Mouse (Mus musculus) lung, embryonic 14.5 days (tissue): ENCODE measurements around the gene Skap1. TPM values are rescaled to one million over a fixed set of nuclear protein-coding genes. Genes with fewer than 3 reads are reported as not detected.

Experiments
- ATAC-seq: fragments of 200-750 bp; cut with Nextera tagmentation; 2 replicates; pipeline ENCODE4 v1.8.0; 2017; ENCODE audit warnings: mild to moderate bottlenecking, moderate TSS enrichment, moderate library complexity; ENCODE audit not compliant: insufficient read depth
- DNase-seq: peaks from one replicate; pipeline ENCODE4 v3.0.0-alpha.2; 2015
- H3K27ac ChIP-seq: fragments of 300-500 bp; sonication (generic); 2 replicates; pipeline ENCODE4 v1.5.1; 2014; ENCODE audit warnings: low read depth, mild to moderate bottlenecking, moderate library complexity
- H3K27me3 ChIP-seq: fragments of 300-500 bp; sonication (generic); 2 replicates; pipeline ENCODE4 v1.6.1; 2014; ENCODE audit warnings: low read length, control low read depth; ENCODE audit not compliant: insufficient read depth
- H3K36me3 ChIP-seq: fragments of 300-500 bp; sonication (generic); 2 replicates; pipeline ENCODE4 v1.6.1; 2014; ENCODE audit warnings: control low read depth; ENCODE audit not compliant: insufficient read depth
- H3K4me1 ChIP-seq: fragments of 300-500 bp; sonication (generic); 2 replicates; pipeline ENCODE4 v1.6.1; 2014; ENCODE audit warnings: antibody characterized with exemption, control low read depth; ENCODE audit not compliant: insufficient read depth
- H3K4me2 ChIP-seq: fragments of 300-500 bp; sonication (generic); 2 replicates; pipeline ENCODE4 v1.6.1; 2014; ENCODE audit warnings: mild to moderate bottlenecking
- H3K4me3 ChIP-seq: fragments of 300-500 bp; sonication (generic); 2 replicates; pipeline ENCODE4 v1.5.1; 2014; ENCODE audit warnings: low read depth, low read length
- H3K9ac ChIP-seq: fragments of 300-500 bp; sonication (generic); 2 replicates; pipeline ENCODE4 v1.6.1; 2014
- H3K9me3 ChIP-seq: fragments of 300-500 bp; sonication (generic); 2 replicates; pipeline ENCODE4 v1.6.1; 2016; ENCODE audit warnings: low read depth, low read length, control low read depth
- CTCF ChIP-seq: IDR thresholded peaks from 2 replicates; pipeline ENCODE4 v1.5.1; 2016; ENCODE audit warnings: antibody characterized with exemption, low read depth
- WGBS: fragments of 180-500 bp; shearing (Covaris S2); extraction: QIAGEN DNeasy Blood & Tissue Kit; methylation state at CpG from one replicate; pipeline ENCODE4 v1.1.7; 2014; 5-methylcytosine and 5-hydroxymethylcytosine counted together
- polyA plus RNA-seq: library from polyadenylated mRNA; unstranded; fragments of >200 nt; fragmentation: Nextera tagmentation; extraction: Ambion mirVana; gene quantifications from 2 replicates; pipeline ENCODE4 v1.2.1, GENCODE M21; 2014

The Skap1 gene
- polyA plus RNA-seq, 1 experiment from 2014 or later, result 1.1 TPM

GRCm38 (mm10) chr11:96465426-96466056 is 1.1 kb downstream of the Skap1 start:
- no peaks in the 10 kb centered on the region for H3K9me3 ChIP-seq
- WGBS, result 67% methylated on average over 10 of the region's 10 CpGs
- H3K9ac ChIP-seq, result no peak overlapping the region
- TF ChIP-seq CTCF, result no peak
- H3K27ac ChIP-seq, result no peak overlapping the region
- ATAC-seq, result no peak
- H3K27me3 ChIP-seq, result peaks cover 26% of the 10 kb centered on the region
- peak; percentile 55 for DNase-seq
- H3K4me3 ChIP-seq, result no peak overlapping the region
- H3K36me3 ChIP-seq, result no peaks in the 10 kb centered on the region
- H3K4me2 ChIP-seq, result no peak overlapping the region
- H3K4me1 ChIP-seq, result peaks cover 5% of the 10 kb centered on the region; the same call in 1 of the 2 replicates

DNA sequence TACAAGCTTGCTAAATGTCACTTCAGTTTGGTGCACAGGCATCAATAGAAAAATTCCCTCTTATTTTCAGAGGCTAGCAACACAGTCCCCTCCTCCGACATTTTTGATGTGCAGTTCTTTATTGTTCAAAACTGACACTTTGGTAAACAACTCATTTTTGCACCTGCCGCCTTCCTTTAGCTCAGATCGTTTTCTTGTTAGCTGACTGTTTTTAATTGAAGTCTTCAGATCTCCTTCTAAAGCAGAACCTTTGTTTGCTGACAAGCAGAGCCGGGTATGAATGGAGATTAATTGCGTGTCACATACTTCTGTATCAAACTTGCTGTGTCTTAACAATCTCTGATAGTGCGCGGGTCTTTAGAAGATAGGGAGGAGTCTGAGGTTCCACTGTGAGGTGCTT is 2.0 kb downstream of the Skap1 start:
- no peak for ATAC-seq
- DNase-seq, result no peak
- Histone ChIP-seq H3K9me3 (no peaks in the 10 kb centered on the region), H3K27me3 (peaks cover 26% of the 10 kb centered on the region), H3K9ac (no peak overlapping the region), H3K36me3 (no peaks in the 10 kb centered on the region), H3K4me1 (peaks cover 5% of the 10 kb centered on the region; the same call in 1 of the 2 replicates), H3K4me2 (no peak overlapping the region), H3K27ac (no peak overlapping the region), H3K4me3 (no peak overlapping the region)
- no peak for TF ChIP-seq CTCF
- WGBS, result 26% methylated on average over 7 of the region's 7 CpGs

DNA sequence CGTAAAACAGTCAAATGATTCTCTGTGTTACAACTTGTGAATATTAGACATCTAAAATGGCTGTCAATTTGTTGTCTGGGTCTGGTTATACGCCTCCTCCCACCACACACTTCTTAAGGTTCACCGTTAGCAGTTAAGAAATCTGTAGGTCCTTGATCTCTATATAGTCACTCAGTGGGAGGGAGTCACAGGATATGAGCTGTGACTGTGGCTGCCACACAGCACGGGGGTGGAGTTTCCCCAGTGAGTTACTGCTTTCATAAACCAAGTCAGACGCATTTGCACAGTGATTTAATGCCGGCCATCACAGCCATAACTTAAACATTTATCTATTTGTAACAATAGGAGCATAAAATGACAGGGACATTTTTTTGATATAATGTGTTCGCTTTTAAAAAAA is 2.6 kb downstream of the Skap1 start:
- no peak overlapping the region for H3K9ac ChIP-seq
- TF ChIP-seq CTCF, result no peak
- peaks cover 26% of the 10 kb centered on the region for H3K27me3 ChIP-seq
- DNase-seq, result peak; percentile 40
- no peak overlapping the region for H3K4me2 ChIP-seq
- H3K36me3 ChIP-seq, result no peaks in the 10 kb centered on the region
- ATAC-seq, result no peak
- H3K27ac ChIP-seq, result no peak overlapping the region
- peaks cover 5% of the 10 kb centered on the region; the same call in 1 of the 2 replicates for H3K4me1 ChIP-seq
- 41% methylated on average over 7 of the region's 7 CpGs for WGBS
- H3K9me3 ChIP-seq, result no peaks in the 10 kb centered on the region
- no peak overlapping the region for H3K4me3 ChIP-seq

DNA sequence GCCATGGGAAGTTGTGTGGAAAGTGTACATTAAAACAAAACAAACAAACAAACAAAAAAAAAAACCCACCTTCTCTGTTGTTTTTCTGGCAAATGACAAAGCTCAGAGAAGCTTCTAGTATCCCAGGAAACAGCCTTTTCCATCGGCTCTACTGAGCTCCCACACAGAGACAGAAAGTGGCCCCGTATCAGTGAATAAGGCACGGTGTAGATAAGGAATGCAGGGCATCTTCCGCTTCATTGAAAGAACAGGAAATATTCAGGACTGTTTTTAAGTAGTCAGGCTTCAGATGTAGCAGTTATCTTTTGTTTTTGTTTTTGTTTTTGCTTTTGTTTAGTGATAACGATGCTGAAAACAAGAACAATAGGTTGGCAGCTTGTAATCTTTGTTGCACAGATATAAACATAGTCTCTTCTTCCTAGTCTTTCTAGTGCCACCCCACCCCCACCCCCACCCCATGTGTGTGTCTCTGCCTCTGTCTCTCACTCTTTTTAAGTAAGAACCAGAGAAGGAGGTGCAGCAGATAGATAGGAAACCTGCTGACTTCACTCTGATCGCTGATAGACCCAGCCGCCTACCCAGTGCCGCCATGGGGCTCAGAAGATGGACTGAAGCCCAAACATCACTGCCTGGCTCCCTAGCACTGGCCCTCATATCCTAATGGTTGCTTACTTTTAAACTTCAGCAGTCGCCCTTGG is 3.8 kb downstream of the Skap1 start:
- 49% methylated on average over 9 of the region's 9 CpGs for WGBS
- no peak for TF ChIP-seq CTCF
- no peak for ATAC-seq

GRCm38 (mm10) chr11:96482711-96483110 is 18.3 kb downstream of the Skap1 start:
- H3K4me1 ChIP-seq, result no peaks in the 10 kb centered on the region
- 26% methylated on average over 3 of the region's 3 CpGs for WGBS
- no peaks in the 10 kb centered on the region for H3K27me3 ChIP-seq
- H3K4me2 ChIP-seq, result no peak overlapping the region
- no peak overlapping the region for H3K9ac ChIP-seq
- no peaks in the 10 kb centered on the region for H3K9me3 ChIP-seq
- TF ChIP-seq CTCF, result no peak
- no peak for DNase-seq
- H3K27ac ChIP-seq, result no peak overlapping the region
- H3K36me3 ChIP-seq, result no peaks in the 10 kb centered on the region
- H3K4me3 ChIP-seq, result no peak overlapping the region
- no peak for ATAC-seq

More for the DNA sequence above, 3.8 kb downstream of the Skap1 start:
- Histone ChIP-seq H3K36me3 (no peaks in the 10 kb centered on the region), H3K27me3 (peaks cover 21% of the 10 kb centered on the region), H3K4me3 (no peak overlapping the region), H3K9me3 (no peaks in the 10 kb centered on the region), H3K9ac (no peak overlapping the region), H3K27ac (no peak overlapping the region), H3K4me2 (no peak overlapping the region), H3K4me1 (no peaks in the 10 kb centered on the region)
- DNase-seq, result no peak

DNA sequence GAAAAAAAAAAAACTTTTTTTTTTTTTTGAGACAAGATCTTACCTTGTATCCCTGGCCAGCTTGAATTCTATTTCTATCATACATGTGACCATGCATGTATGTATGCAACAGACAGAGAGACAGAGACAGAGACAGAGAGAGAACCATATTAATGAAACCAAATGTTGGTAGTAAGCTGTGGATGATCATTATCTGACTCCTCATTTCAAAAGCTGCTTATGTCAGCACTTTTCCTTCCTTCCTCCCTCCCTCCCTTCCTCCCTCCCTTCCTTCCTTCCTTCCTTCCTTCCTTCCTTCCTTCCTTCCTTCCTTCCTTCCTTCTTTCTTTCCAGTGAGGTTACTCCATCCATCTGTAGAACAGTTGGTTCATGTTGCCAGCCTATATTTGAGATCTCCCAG is 18.8 kb downstream of the Skap1 start:
- no peak for TF ChIP-seq CTCF
- H3K4me2 ChIP-seq, result no peak overlapping the region
- no peak for ATAC-seq

DNA sequence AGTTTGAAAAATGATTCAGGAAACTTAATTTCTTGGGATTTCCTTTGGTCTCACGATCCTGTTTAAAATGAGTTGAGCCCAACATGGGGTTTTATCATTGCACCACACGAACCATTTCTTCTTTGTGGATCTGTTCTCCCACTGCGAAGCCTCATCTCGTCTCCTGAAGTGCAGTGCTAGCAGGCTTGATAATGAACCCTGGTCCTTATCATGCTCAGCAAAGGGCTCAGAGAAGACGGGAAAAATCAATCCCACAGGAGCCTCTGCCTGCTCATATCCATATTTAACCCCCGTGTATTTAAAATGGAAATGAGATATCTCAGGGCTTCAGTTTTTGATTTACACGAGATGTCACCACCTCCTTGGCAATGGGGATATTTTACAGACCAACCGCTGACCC is 34.1 kb downstream of the Skap1 start:
- H3K4me1 ChIP-seq, result 0 out of 2 replicates have a peak, but pooled peaks cover 11% of the 10 kb centered on the region
- no peaks in the 10 kb centered on the region for H3K27me3 ChIP-seq
- no peaks in the 10 kb centered on the region for H3K36me3 ChIP-seq
- no peak overlapping the region for H3K4me3 ChIP-seq
- no peak overlapping the region for H3K9ac ChIP-seq
- 51% methylated on average over 8 of the region's 8 CpGs for WGBS
- DNase-seq, result no peak
- TF ChIP-seq CTCF, result no peak
- H3K4me2 ChIP-seq, result no peak overlapping the region
- no peaks in the 10 kb centered on the region for H3K9me3 ChIP-seq
- no peak for ATAC-seq
- no peak overlapping the region for H3K27ac ChIP-seq

More for the DNA sequence above, 18.8 kb downstream of the Skap1 start:
- Histone ChIP-seq H3K4me3 (no peak overlapping the region), H3K4me1 (no peaks in the 10 kb centered on the region), H3K36me3 (no peaks in the 10 kb centered on the region), H3K27me3 (no peaks in the 10 kb centered on the region), H3K9ac (no peak overlapping the region), H3K9me3 (no peaks in the 10 kb centered on the region), H3K27ac (no peak overlapping the region)
- no peak for DNase-seq
